Mouse (Mus musculus) ES-Bruce4 (cell line): ENCODE results near the gene Kat6b.

ENCODE experiments used
- CTCF ChIP-seq: IDR thresholded peaks from one replicate; pipeline ENCODE4 v1.8.1; 2011; ENCODE audit warnings: low read depth, low read length
- EP300 ChIP-seq: IDR thresholded peaks from 2 replicates; pipeline ENCODE4 v1.6.1; 2011; ENCODE audit warnings: low read depth, low read length; ENCODE audit not compliant: insufficient read depth

GRCm38 (mm10) chr14:21505036-21505435, 23.8 kb downstream of the Kat6b start:
- no peak for TF ChIP-seq EP300
- no peak for TF ChIP-seq CTCF
